Mouse (Mus musculus): Measurements from ENCODE around the gene Tas2r122.
"Not testable (repeated sequence)": the region's sequence is repeated elsewhere in the genome, so short reads cannot be mapped to it uniquely, and the experiment has no call there.

Gene Tas2r122

GRCm38 (mm10) chr6:132711828-132712227, at the start of gene Tas2r122:
Tas2r122 (minus strand) TSS chr6:132711928.
- DNase-seq (ENCODE audit: low spot score): no peak

GRCm38 (mm10) chr6:132754430-132754829, 42.7 kb upstream of the Tas2r122 start, which contains the start of gene Tas2r124:
Tas2r124 (plus strand) TSS chr6:132754730.
- DNase-seq (ENCODE audit: low spot score): no peak

- DNase-seq (ENCODE audit: low spot score): no peak
Measured at GRCm38 (mm10) chr6:132750206-132750605, 38.5 kb upstream of the Tas2r122 start.

GRCm38 (mm10) chr6:132737935-132738334, 26.2 kb upstream of the Tas2r122 start, which contains the start of gene Tas2r115:
Tas2r115 (minus strand) TSS chr6:132738035.
- DNase-seq (ENCODE audit: low spot score): no peak

- DNase-seq (ENCODE audit: low spot score): no peak
Measured at GRCm38 (mm10) chr6:132700907-132701306, 10.8 kb downstream of the Tas2r122 start, which contains the start of gene Tas2r121. Tas2r121 (minus strand) TSS chr6:132701007.

GRCm38 (mm10) chr6:132691596-132691995, 20.1 kb downstream of the Tas2r122 start:
- not testable (repeated sequence) for DNase-seq (ENCODE audit: low spot score)

Measured in adipocyte (in vitro differentiated cells).